Mouse (Mus musculus): ENCODE data around the gene Fntb.

The Fntb gene

DNA sequence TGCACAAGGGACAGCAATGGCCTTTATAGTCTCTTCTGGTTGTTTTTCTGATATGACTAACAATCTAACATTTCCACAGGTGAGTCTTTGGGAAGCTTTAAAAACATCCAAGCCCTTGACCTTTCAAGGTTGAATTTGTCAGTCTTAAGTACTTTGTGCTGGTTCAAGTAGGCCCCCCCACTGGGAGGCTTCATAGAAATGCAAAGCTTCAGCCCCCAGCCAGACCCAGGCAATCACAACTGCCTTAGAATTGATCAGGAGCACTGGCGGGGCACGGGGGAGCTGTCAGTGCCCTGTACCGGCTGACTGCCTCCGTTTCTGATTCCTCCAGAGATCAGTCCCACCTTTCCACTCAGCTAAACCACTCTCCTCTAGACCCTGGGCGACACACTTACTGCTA is 199.7 kb downstream of the Fntb start:
- DNase-seq = no peak

DNA sequence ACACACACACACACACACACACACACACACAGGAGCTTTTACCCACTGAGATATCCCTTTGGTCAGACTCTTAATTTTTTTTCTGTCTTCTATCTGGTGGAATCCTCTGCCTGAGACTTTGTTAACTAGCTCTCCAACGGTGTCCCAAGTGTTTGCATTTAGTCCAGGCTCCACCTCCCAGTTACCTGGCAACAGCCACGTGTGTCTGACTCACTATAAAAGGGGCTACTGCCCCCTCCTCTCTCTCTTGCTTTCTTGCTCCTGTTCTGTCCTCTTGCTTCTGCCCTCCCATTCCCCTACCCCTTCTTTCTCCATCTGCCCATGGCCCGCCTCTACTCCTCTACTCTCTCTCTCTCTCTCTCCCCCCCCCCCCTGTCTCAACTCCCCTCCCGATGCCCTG is 200.5 kb downstream of the Fntb start:
- DNase-seq = no peak

All from kidney, adult 8-10 months (tissue).